Mouse (Mus musculus) CH12.LX (cell line): ENCODE data around the gene Slc26a3.

Experiments
- CTCF ChIP-seq, 2 experiments: IDR thresholded peaks in 1 of 2; conservative IDR thresholded peaks in 1 of 2; 2 replicates each; pipeline ENCODE4 v1.5.1; 2011 to 2012; ENCODE audit warnings: low read depth in 2 of 2, low read length in 2 of 2, improper control_type of control experiment in 1 of 2, inconsistent platforms in 1 of 2, mild to moderate bottlenecking in 1 of 2, moderate library complexity in 1 of 2
- EP300 ChIP-seq: IDR thresholded peaks from 2 replicates; pipeline ENCODE4 v1.6.1; 2011; ENCODE audit warnings: low read length, improper control_type of control experiment
- KAT2A ChIP-seq: IDR thresholded peaks from 2 replicates; pipeline ENCODE4 v1.6.1; 2012; ENCODE audit warnings: low read length, improper control_type of control experiment, inconsistent platforms; ENCODE audit not compliant: insufficient replicate concordance
- MAX ChIP-seq: IDR thresholded peaks from 2 replicates; pipeline ENCODE4 v1.6.1; 2011; ENCODE audit warnings: low read length, improper control_type of control experiment
- POLR2AphosphoS2 ChIP-seq: IDR thresholded peaks from 2 replicates; pipeline ENCODE4 v1.6.1; 2011; ENCODE audit warnings: low read depth, low read length, improper control_type of control experiment
- SMC3 ChIP-seq: IDR thresholded peaks from 2 replicates; pipeline ENCODE4 v1.6.1; 2011; ENCODE audit warnings: low read depth, low read length, improper control_type of control experiment
- TBP ChIP-seq: conservative IDR thresholded peaks from 2 replicates; pipeline ENCODE4 v1.6.1; 2011; ENCODE audit warnings: low read depth, low read length, improper control_type of control experiment
- USF1 ChIP-seq: IDR thresholded peaks from 2 replicates; pipeline ENCODE4 v1.6.1; 2014; ENCODE audit warnings: low read depth, mild to moderate bottlenecking, inconsistent platforms, low read length, improper control_type of control experiment
- ZC3H11A ChIP-seq: IDR thresholded peaks from 2 replicates; pipeline ENCODE4 v1.6.1; 2012; ENCODE audit warnings: low read depth, mild to moderate bottlenecking, inconsistent platforms, low read length, improper control_type of control experiment

- no peak for TF ChIP-seq USF1
- TF ChIP-seq KAT2A: no peak
- no peak for TF ChIP-seq ZC3H11A
- peak in 1 of 2 experiments; percentile 31; a peak in 2 of 4 replicates for TF ChIP-seq CTCF (conservative IDR thresholded peaks at IDR 0.05 in 1 of 2, IDR thresholded peaks at IDR 0.05 in 1 of 2; ENCODE audit: low read depth in 2 of 2, low read length in 2 of 2)
- no peak for TF ChIP-seq TBP
- no peak for TF ChIP-seq MAX
- TF ChIP-seq POLR2AphosphoS2: no peak
- TF ChIP-seq EP300: no peak
- TF ChIP-seq SMC3: peak; percentile 8; the same call in 1 of the 2 replicates
Measured at GRCm38 (mm10) chr12:31387303-31387702, 3.4 kb upstream of the Slc26a3 start.
